Mouse (Mus musculus) embryonic facial prominence, embryonic 14.5 days (tissue): ENCODE data around the gene Gm6020. TPM values are rescaled to one million over a fixed set of nuclear protein-coding genes. Genes with fewer than 3 reads are reported as not detected.
A peak's percentile ranks its signal among the peaks of the same experiment; 100 is the strongest.
"Not testable (repeated sequence)": the region's sequence is repeated elsewhere in the genome, so short reads cannot be mapped to it uniquely, and the experiment has no call there.

Experiments used
- ATAC-seq: fragments of 200-750 bp; cut with Nextera tagmentation; 2 replicates; pipeline ENCODE4 v1.8.0; 2017; ENCODE audit warnings: low read depth, moderate number of reproducible peaks, moderate TSS enrichment
- DNase-seq: peaks from one replicate; pipeline ENCODE4 v3.0.0-alpha.2; 2015; ENCODE audit warnings: low spot score
- H3K27ac ChIP-seq: fragments of 300-500 bp; sonication (generic); replicated peaks from 2 replicates; pipeline ENCODE4 v1.5.1; 2014; ENCODE audit warnings: low read depth, mild to moderate bottlenecking, low read length, moderate library complexity
- H3K27me3 ChIP-seq: fragments of 300-500 bp; sonication (generic); replicated peaks from 2 replicates; pipeline ENCODE4 v1.6.1; 2014; ENCODE audit warnings: low read length; ENCODE audit not compliant: control insufficient read depth, insufficient read depth
- H3K36me3 ChIP-seq: fragments of 300-500 bp; sonication (generic); 2 replicates; pipeline ENCODE4 v1.6.1; 2014; ENCODE audit warnings: low read length, mixed read lengths; ENCODE audit not compliant: control insufficient read depth, insufficient read depth
- H3K4me1 ChIP-seq: fragments of 300-500 bp; sonication (generic); 2 replicates; pipeline ENCODE4 v1.6.1; 2014; ENCODE audit warnings: antibody characterized with exemption, low read length; ENCODE audit not compliant: control insufficient read depth, insufficient read depth
- H3K4me2 ChIP-seq: fragments of 300-500 bp; sonication (generic); 2 replicates; pipeline ENCODE4 v1.6.1; 2014; ENCODE audit warnings: low read depth, mild to moderate bottlenecking, low read length, moderate library complexity, mixed read lengths
- H3K4me3 ChIP-seq: fragments of 300-500 bp; sonication (generic); 2 replicates; pipeline ENCODE4 v1.5.1; 2014; ENCODE audit warnings: low read depth, mild to moderate bottlenecking, low read length
- H3K9ac ChIP-seq: fragments of 300-500 bp; sonication (generic); 2 replicates; pipeline ENCODE4 v1.6.1; 2014; ENCODE audit warnings: low read depth, mild to moderate bottlenecking, low read length, moderate library complexity, mixed read lengths
- H3K9me3 ChIP-seq: fragments of 300-500 bp; sonication (generic); 2 replicates; pipeline ENCODE4 v1.6.1; 2016; ENCODE audit warnings: low read length; ENCODE audit not compliant: control insufficient read depth
- whole genome bisulfite sequencing: fragments of 180-500 bp; shearing (Covaris S2); extraction: QIAGEN DNeasy Blood & Tissue Kit; methylation state at CpG from one replicate; pipeline ENCODE4 v1.1.7; 2014; 5-methylcytosine and 5-hydroxymethylcytosine counted together
- polyA plus RNA-seq: library from polyadenylated mRNA; unstranded; fragments of >200 nt; fragmentation: Nextera tagmentation; extraction: Ambion mirVana; gene quantifications from 2 replicates; pipeline ENCODE4 v1.2.1, GENCODE M21; 2014

Gene Gm6020
- polyA plus RNA-seq, 1 experiment from 2014 or later, result not detected

DNA sequence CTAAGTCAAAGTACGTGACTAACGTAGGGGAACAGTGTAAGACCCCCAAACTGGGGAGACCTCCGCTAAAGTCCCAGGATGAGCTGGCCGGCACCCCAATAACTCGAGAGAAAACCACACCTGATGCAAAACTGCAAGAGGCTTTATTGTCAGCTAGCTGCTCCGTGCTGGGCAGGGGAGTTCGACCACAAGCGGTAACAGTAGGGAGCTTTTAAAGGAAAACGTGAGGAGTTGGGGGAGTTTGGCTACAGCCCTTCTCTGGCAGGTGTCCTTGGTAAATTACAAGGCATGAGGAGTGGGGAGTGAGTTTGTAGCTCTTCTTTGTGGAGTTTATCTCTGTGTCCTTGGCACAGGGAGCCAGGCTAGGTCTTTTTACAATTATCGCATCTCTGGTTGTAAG is 16.1 kb downstream of the Gm6020 start:
- no peaks in the 10 kb centered on the region for H3K36me3 ChIP-seq
- no peak overlapping the region for H3K4me2 ChIP-seq
- no peak overlapping the region for H3K27ac ChIP-seq
- no peak overlapping the region for H3K4me3 ChIP-seq
- ATAC-seq, result no peak
- DNase-seq, result peak; percentile 9
- H3K9ac ChIP-seq, result no peak overlapping the region
- H3K27me3 ChIP-seq, result no peaks in the 10 kb centered on the region
- 14% methylated on average over 10 of the region's 10 CpGs for WGBS
- no peaks in the 10 kb centered on the region for H3K9me3 ChIP-seq
- no peaks in the 10 kb centered on the region for H3K4me1 ChIP-seq

DNA sequence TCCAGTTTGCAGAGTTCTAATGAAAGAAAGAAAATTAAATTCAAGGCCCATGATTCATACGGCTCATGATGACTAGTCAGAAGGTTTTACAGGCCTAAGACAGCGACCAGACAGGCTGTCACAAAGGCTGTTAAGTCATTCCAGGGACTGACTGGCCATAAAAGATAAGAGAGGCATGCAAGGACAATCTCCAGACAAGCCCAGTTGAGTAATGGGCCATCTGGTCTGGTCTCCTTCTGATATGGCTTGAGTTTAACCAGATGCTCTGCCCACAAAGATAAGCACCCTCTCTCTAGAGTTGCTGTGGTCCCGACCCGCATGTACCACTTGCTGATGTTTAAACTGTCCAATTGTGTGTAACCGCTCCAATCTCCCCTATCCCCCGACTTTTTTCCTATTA is 23.8 kb downstream of the Gm6020 start:
- H3K4me1 ChIP-seq, H3K27ac ChIP-seq, DNase-seq, H3K27me3 ChIP-seq, H3K9ac ChIP-seq, ATAC-seq, H3K36me3 ChIP-seq, H3K4me2 ChIP-seq, H3K9me3 ChIP-seq, H3K4me3 ChIP-seq: not testable (repeated sequence)
- WGBS, result 76% methylated on average over 6 of the region's 6 CpGs

DNA sequence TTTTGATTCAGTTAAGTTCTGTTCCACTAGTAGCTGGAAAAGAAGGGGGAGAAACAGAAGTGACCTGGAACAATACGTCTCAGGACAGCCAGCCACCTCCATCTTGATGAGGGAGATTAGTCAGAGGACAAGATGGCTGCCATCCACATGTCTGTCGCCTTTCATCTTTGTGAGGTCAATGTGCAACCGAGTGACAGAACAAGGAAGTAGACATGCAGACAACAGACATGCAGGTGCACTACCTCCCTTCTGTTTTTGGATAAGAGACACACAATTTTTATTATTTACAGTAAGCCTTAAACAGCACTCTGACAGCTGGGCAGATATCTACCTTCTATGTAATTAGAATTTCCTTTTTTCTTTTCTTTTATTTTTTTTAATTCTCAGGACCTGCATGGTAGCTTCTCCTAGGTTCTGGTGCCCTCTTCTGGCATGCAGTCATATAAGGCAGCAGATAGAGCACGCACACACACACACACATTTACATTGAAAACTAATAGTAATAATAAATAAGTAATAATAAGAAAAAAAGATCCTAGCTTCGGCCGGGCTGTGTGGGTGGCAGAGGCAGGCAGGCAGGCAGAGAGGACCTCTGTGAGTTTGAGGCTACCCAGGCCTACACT is 40.1 kb downstream of the Gm6020 start:
- H3K4me2 ChIP-seq, result no peak overlapping the region
- peak; percentile 9 for DNase-seq
- ATAC-seq, result no peak
- 89% methylated on average over 6 of the region's 6 CpGs for WGBS
- no peaks in the 10 kb centered on the region for H3K27me3 ChIP-seq
- no peak overlapping the region for H3K9ac ChIP-seq
- H3K9me3 ChIP-seq, result peaks cover 11% of the 10 kb centered on the region
- no peak overlapping the region for H3K27ac ChIP-seq
- H3K36me3 ChIP-seq, result no peaks in the 10 kb centered on the region
- no peaks in the 10 kb centered on the region; the same call in 1 of the 2 replicates for H3K4me1 ChIP-seq
- no peak overlapping the region for H3K4me3 ChIP-seq

DNA sequence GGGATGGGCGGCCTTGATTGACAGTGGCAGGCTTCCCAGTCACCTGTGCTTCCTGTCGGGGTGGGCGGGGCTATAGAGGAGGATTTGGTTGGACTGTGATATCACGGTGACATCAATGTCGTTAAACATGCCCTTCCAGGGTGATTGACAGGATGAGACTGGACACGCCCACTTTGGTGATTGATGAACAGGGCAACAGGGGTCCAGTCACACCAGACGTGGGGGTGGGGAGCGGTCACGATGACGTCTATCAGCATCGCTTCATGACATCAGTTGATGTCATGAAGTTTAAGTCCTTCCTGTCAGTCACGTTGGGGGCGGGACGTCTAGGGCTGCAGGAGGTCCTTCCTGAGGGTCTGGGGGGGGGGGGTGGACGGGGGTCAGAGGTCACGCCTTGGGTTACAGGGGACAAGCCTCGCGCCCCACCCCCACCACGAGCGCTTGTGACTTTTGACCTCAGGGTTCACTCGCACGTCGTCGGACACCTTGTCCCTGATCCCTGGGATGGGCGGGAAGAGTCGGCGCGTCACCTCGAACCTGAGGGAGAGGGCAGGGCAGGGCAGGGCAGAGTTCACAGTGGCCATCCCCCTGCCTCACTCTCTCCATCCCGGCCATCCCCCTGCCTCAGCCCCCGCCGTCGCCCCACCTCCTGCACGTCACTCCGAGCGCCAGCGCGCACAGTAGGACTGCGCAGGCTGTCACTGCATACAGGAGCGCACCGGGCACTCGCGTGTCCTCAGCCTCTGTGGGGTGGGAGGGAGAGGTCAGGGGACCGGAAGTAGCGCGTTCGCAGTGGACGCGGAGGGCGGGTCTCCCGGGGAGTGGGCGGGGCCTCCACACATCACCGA is 41.2 kb downstream of the Gm6020 start:
- Histone ChIP-seq H3K27me3 (no peaks in the 10 kb centered on the region), H3K9me3 (peaks cover 11% of the 10 kb centered on the region), H3K36me3 (no peaks in the 10 kb centered on the region), H3K4me2 (peak overlapping the region; percentile 60), H3K4me3 (peak overlapping the region; percentile 65), H3K4me1 (no peaks in the 10 kb centered on the region; the same call in 1 of the 2 replicates), H3K9ac (peak overlapping the region; percentile 37; the same call in 1 of the 2 replicates), H3K27ac (no peak overlapping the region)
- 33% methylated on average over 40 of the region's 53 CpGs for WGBS
- ATAC-seq, result peak; percentile 3; the same call in 1 of the 2 replicates
- peak; percentile 9 for DNase-seq

DNA sequence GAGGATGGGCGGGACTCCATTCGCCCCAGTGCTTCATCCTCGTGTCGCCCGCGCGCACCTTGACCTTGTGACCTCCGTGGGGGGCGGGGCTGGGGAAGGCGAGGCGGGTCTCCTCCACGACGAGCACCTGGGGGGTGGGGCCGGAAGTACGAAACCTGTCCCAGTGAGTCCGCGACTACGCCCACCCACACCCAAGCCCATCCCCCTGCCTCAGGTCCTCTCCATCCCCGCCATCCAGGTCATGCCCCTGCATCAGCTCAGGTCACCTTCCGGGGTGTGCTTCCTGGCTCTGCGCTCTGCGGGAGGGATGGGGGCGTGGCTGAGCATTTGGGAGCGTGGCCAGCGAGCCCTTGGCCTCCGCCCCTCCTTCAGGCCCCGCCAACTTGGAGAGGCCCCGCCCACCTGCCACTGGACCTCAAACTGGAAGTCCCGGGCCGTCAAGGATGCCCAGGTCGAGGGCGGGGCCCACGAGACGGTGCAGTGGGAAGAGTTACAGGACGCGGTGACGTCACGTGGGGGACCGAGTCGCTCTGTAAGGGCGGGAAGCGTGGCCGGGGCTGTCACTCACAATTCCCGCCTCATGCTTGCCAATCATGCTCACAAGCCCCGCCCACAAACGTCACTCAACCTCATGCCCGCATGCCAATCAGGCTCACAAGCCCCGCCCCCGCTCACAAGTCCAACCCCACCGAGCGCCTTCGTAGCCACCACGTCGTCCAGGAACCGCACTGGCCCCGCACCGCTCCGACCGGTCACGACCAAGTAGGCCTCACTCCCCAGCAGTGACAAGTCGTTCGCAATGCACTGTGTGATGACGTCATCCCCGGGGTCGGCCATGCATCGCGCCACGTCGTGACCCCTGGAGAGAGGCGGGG is 42.1 kb downstream of the Gm6020 start:
- H3K4me2 ChIP-seq, result peak overlapping the region; percentile 60
- H3K27ac ChIP-seq, result peak overlapping the region; percentile 94
- DNase-seq, result peak; percentile 95
- peak overlapping the region; percentile 66; the same call in 1 of the 2 replicates for H3K9ac ChIP-seq
- no peaks in the 10 kb centered on the region; the same call in 1 of the 2 replicates for H3K4me1 ChIP-seq
- ATAC-seq, result peak; percentile 53
- WGBS, result 6% methylated on average over 49 of the region's 70 CpGs
- H3K4me3 ChIP-seq, result peak overlapping the region; percentile 65
- peaks cover 11% of the 10 kb centered on the region for H3K9me3 ChIP-seq
- no peaks in the 10 kb centered on the region for H3K27me3 ChIP-seq
- no peaks in the 10 kb centered on the region for H3K36me3 ChIP-seq

DNA sequence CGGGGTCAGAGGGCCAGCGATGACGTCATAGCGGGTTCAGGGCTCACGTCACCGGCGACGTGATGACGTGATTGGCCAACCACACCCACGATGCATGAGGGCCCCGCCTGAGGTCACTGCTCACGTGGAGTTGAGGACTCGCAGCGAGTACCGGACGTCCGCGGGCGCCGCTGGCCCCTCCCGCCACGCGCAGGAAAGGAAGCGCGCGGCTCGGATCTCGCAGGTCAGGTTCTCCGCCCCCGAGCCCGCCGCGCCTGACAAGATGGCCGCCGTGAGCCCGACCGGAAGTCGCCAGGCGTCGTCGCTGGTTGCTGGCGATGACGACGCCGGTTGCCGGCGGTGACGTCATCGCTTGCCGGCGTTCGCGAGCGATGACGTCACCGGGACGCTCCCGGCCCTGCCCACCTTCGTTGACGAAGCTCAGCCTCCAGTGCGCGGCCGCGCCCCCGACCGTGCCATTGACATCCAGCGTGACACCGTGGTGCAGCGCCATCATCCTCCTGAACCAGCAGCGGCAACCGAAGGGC is 42.8 kb downstream of the Gm6020 start:
- H3K4me1 ChIP-seq, result no peaks in the 10 kb centered on the region; the same call in 1 of the 2 replicates
- ATAC-seq, result peak; percentile 53
- peak overlapping the region; percentile 60 for H3K4me2 ChIP-seq
- WGBS, result 3% methylated on average over 26 of the region's 71 CpGs
- peak overlapping the region; percentile 94 for H3K27ac ChIP-seq
- peaks cover 11% of the 10 kb centered on the region for H3K9me3 ChIP-seq
- DNase-seq, result peak; percentile 87
- H3K9ac ChIP-seq, result peak overlapping the region; percentile 66
- no peaks in the 10 kb centered on the region for H3K36me3 ChIP-seq
- H3K27me3 ChIP-seq, result no peaks in the 10 kb centered on the region
- H3K4me3 ChIP-seq, result peak overlapping the region; percentile 65

DNA sequence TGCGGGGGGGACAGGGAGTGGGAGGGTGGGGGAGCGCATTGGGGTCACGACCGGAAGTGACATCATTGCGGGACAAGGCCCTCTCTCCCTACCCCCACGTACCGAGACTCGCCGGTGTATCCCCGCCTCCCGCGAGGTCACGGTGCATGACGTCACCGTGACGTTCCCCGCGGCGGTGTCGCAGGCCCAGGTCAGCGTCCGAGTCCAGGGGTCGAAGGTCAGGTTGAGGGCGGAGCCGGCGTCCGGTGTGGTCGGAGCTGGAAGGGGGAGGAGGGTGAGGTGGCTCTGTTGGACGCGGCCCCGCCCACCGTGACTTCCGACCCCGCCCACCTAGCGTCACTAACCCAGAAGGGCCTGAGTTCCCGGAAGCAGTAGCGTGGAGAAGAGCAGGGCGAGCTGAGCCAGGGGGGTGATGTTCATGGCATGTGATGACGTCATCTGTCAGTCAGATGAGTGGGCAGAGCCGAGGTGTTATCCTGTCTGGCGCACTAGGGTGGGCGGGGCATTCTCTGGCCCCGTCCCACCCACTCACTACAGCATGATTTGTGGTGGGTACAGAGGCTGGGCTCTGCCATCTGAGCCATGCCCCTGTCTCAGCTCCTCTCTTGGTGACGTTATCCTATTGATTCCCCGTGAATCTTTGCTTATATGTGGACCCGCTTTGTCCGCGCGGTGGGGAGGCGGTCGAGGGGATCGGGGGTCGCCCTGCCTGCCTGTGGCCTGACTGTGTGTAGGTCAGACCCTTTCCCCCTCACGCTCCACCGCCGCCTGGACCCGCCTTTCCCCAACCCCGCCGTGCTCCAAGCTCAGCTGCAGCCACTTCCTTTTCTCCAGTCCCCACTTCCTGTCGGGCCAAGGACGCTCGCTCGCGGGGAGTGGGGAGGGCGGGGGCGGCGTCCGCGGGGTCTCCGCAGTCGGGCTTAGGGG is 43.5 kb downstream of the Gm6020 start:
- H3K36me3 ChIP-seq, result no peaks in the 10 kb centered on the region
- ATAC-seq (peak; percentile 92), DNase-seq (peak; percentile 96)
- peak overlapping the region; percentile 65 for H3K4me3 ChIP-seq
- peak overlapping the region; percentile 60 for H3K4me2 ChIP-seq
- H3K4me1 ChIP-seq, result no peaks in the 10 kb centered on the region; the same call in 1 of the 2 replicates
- WGBS, result 2% methylated on average over 30 of the region's 71 CpGs
- H3K27me3 ChIP-seq, result no peaks in the 10 kb centered on the region
- H3K27ac ChIP-seq, result peak overlapping the region; percentile 94
- peak overlapping the region; percentile 66 for H3K9ac ChIP-seq
- H3K9me3 ChIP-seq, result peaks cover 11% of the 10 kb centered on the region
